In genomic region chr9:64612984-64613649, GRCm38 (mm10) we compare ENCODE assay signal across 10 mouse cellular contexts.
DNase-seq lines count a peak whose midpoint lies in the region; ATAC-seq and TF ChIP-seq lines count a peak whose summit lies in the region.
"Had no signal": no experiment of that assay in that cellular context is flagged by ENCODE, and none has a peak within 500 bp of the region (broad histone marks: within the 10 kb centered on the region; RNA-seq: fewer than 3 reads in every experiment).

No protein-coding gene starts in this region.

- H3K4me1 ChIP-seq in heart, adult 2 months (ENCODE audit: control insufficient read depth, insufficient read depth, low read length), result no peaks in the 10 kb centered on the region
- peaks cover 26% of the 10 kb centered on the region for H3K4me1 ChIP-seq in midbrain, embryonic 12.5 days
- H3K4me1 ChIP-seq in midbrain, embryonic 10.5 days, result peaks cover 33% of the 10 kb centered on the region
- peaks cover 3% of the 10 kb centered on the region; the same call in 1 of the 2 replicates for H3K4me1 ChIP-seq in midbrain, postnatal 0 days (ENCODE audit: insufficient read depth, low read length)

- H3K27me3 ChIP-seq in heart, adult 2 months (ENCODE audit: control insufficient read depth, insufficient read depth, low read length), result no peaks in the 10 kb centered on the region
- H3K27me3 ChIP-seq in midbrain, embryonic 12.5 days, result peaks cover 40% of the 10 kb centered on the region
- peaks cover 34% of the 10 kb centered on the region for H3K27me3 ChIP-seq in midbrain, embryonic 10.5 days (ENCODE audit: low read depth, poor library complexity, severe bottlenecking)
- no peaks in the 10 kb centered on the region for H3K27me3 ChIP-seq in midbrain, postnatal 0 days (ENCODE audit: insufficient read depth, low read length)

- 52% methylated on average over 7 of the region's 7 CpGs for WGBS in heart, adult 2 months
- WGBS in midbrain, embryonic 12.5 days, result 43% methylated on average over 7 of the region's 7 CpGs
- WGBS in midbrain, embryonic 10.5 days, result 45% methylated on average over 7 of the region's 7 CpGs
- 39% methylated on average over 7 of the region's 7 CpGs for WGBS in midbrain, postnatal 0 days

- no peak for TF ChIP-seq POLR2A in heart, adult 2 months (IDR thresholded peaks at IDR 0.05; ENCODE audit: insufficient read depth, low read depth, low read length)

- peak; percentile 58 for TF ChIP-seq CTCF in heart, adult 2 months (IDR thresholded peaks at IDR 0.05)
- TF ChIP-seq CTCF in midbrain, postnatal 0 days (IDR thresholded peaks at IDR 0.05), result peak; percentile 57

- no peak for TF ChIP-seq EP300 in heart, adult 2 months (IDR thresholded peaks at IDR 0.05; ENCODE audit: insufficient read depth, low read depth, low read length)

- no peak for ATAC-seq in midbrain, embryonic 12.5 days (ENCODE audit: low FRiP score, low read depth)
- no peak for ATAC-seq in midbrain, postnatal 0 days (ENCODE audit: low FRiP score)

- H3K9ac ChIP-seq in heart, adult 2 months (ENCODE audit: low read depth, low read length), result no peak overlapping the region
- H3K9ac ChIP-seq in midbrain, embryonic 12.5 days (replicated peaks), result no peak overlapping the region
- H3K9ac ChIP-seq in midbrain, postnatal 0 days (replicated peaks; ENCODE audit: low read length, poor library complexity, severe bottlenecking), result no peak overlapping the region

- DNase-seq in heart, adult 2 months, result no peak
- no peak for DNase-seq in heart, adult 11 months
- DNase-seq in midbrain, embryonic 10.5 days (ENCODE audit: low spot score), result no peak
- peak; percentile 70 for DNase-seq in ZHBTc4 (ENCODE audit: low read depth, low spot score)
- peak; percentile 51 for DNase-seq in midbrain, postnatal 0 days (ENCODE audit: low spot score)
- DNase-seq in layer of hippocampus, adult 11-12 months (ENCODE audit: low spot score), result no peak
- no peak for DNase-seq in adrenal gland, postnatal 14 days
- DNase-seq: thymus, adult 18-20 months had no signal

- peak overlapping the region; percentile 30; the same call in 1 of the 2 replicates for H3K4me2 ChIP-seq in midbrain, embryonic 12.5 days (replicated peaks)
- H3K4me2 ChIP-seq in midbrain, postnatal 0 days (ENCODE audit: low read depth, low read length, poor library complexity, severe bottlenecking), result no peak overlapping the region

- H3K9me3 ChIP-seq in midbrain, embryonic 12.5 days, result no peaks in the 10 kb centered on the region
- H3K9me3 ChIP-seq in midbrain, embryonic 10.5 days (replicated peaks), result no peaks in the 10 kb centered on the region
- no peaks in the 10 kb centered on the region for H3K9me3 ChIP-seq in midbrain, postnatal 0 days (ENCODE audit: low read length)

- intact Hi-C loops in heart, adult 2 months (cut with DNase I), result no loop called here

- H3K36me3 ChIP-seq in heart, adult 2 months (ENCODE audit: control insufficient read depth, insufficient read depth, low read length), result no peaks in the 10 kb centered on the region
- no peaks in the 10 kb centered on the region for H3K36me3 ChIP-seq in midbrain, embryonic 12.5 days
- no peaks in the 10 kb centered on the region for H3K36me3 ChIP-seq in midbrain, embryonic 10.5 days
- H3K36me3 ChIP-seq in midbrain, postnatal 0 days (ENCODE audit: insufficient read depth, low read length), result no peaks in the 10 kb centered on the region

- no peak overlapping the region for H3K27ac ChIP-seq in heart, adult 2 months
- H3K27ac ChIP-seq in midbrain, embryonic 12.5 days (replicated peaks), result peak overlapping the region; percentile 68; the same call in 1 of the 2 replicates
- H3K27ac ChIP-seq in midbrain, embryonic 10.5 days (replicated peaks), result no peak overlapping the region
- H3K27ac ChIP-seq in midbrain, postnatal 0 days (ENCODE audit: low read depth, low read length), result peak overlapping the region; percentile 65; the same call in 1 of the 2 replicates

- no peak overlapping the region for H3K4me3 ChIP-seq in heart, adult 2 months
- H3K4me3 ChIP-seq in midbrain, embryonic 12.5 days, result no peak overlapping the region
- no peak overlapping the region for H3K4me3 ChIP-seq in midbrain, embryonic 10.5 days
- H3K4me3 ChIP-seq in midbrain, postnatal 0 days (ENCODE audit: low read depth, low read length), result no peak overlapping the region
- H3K4me3 ChIP-seq: myocyte had no signal

- H3K79me2 ChIP-seq in heart, adult 2 months (replicated peaks; ENCODE audit: control insufficient read depth, insufficient read depth, low read length), result no peaks in the 10 kb centered on the region

Comparison
In these comparisons a context has a peak if more than half of its experiments do, and no peak if none do; other contexts are left out.
1. DNase-seq: peak in ZHBTc4 (single experiment) and midbrain, postnatal 0 days (single experiment); none in heart, adult 2 months (0 of 2), heart, adult 11 months (single experiment), midbrain, embryonic 10.5 days (single experiment), layer of hippocampus, adult 11-12 months (single experiment) and adrenal gland, postnatal 14 days (single experiment).
2. H3K27ac ChIP-seq: peak in midbrain, embryonic 12.5 days (single experiment) and midbrain, postnatal 0 days (single experiment); none in heart, adult 2 months (single experiment) and midbrain, embryonic 10.5 days (single experiment).